In genomic region chr16:95674452-95674921, GRCm38 (mm10) we compare ENCODE assay signal across 8 mouse cellular contexts. TPM values are rescaled to one million over a fixed set of nuclear protein-coding genes. Genes with fewer than 3 reads are reported as not detected.
DNase-seq lines count a peak whose midpoint lies in the region; ATAC-seq and TF ChIP-seq lines count a peak whose summit lies in the region.

No protein-coding gene starts in this region.

- no peaks in the 10 kb centered on the region for H3K36me3 ChIP-seq in hindbrain, postnatal 0 days (ENCODE audit: insufficient read depth, low read length)
- H3K36me3 ChIP-seq in hindbrain, embryonic 12.5 days: no peaks in the 10 kb centered on the region
- no peaks in the 10 kb centered on the region for H3K36me3 ChIP-seq in heart, embryonic 14.5 days (ENCODE audit: control insufficient read depth, insufficient read depth, low read length)
- no peaks in the 10 kb centered on the region for H3K36me3 ChIP-seq in liver, embryonic 15.5 days (replicated peaks)
- H3K36me3 ChIP-seq in stomach, postnatal 0 days (ENCODE audit: control insufficient read depth, insufficient read depth, low read length): no peaks in the 10 kb centered on the region

- ATAC-seq in hindbrain, postnatal 0 days: no peak
- ATAC-seq in hindbrain, embryonic 12.5 days (ENCODE audit: low FRiP score): no peak
- no peak for ATAC-seq in heart, embryonic 14.5 days (ENCODE audit: insufficient number of reproducible peaks, insufficient read depth, low FRiP score, low read depth)
- peak; percentile 58; the same call in 1 of the 2 replicates for ATAC-seq in liver, embryonic 15.5 days (ENCODE audit: insufficient read depth)
- peak; percentile 86 for ATAC-seq in stomach, postnatal 0 days (ENCODE audit: low FRiP score, low TSS enrichment)

- no peaks in the 10 kb centered on the region for H3K9me3 ChIP-seq in hindbrain, postnatal 0 days (ENCODE audit: low read length)
- H3K9me3 ChIP-seq in hindbrain, embryonic 12.5 days (replicated peaks): no peaks in the 10 kb centered on the region
- no peaks in the 10 kb centered on the region for H3K9me3 ChIP-seq in heart, embryonic 14.5 days (ENCODE audit: control insufficient read depth, low read length)
- H3K9me3 ChIP-seq in liver, embryonic 15.5 days (replicated peaks): no peaks in the 10 kb centered on the region
- H3K9me3 ChIP-seq in stomach, postnatal 0 days (ENCODE audit: control insufficient read depth, low read length): no peaks in the 10 kb centered on the region

- 53% methylated on average over 5 of the region's 5 CpGs for WGBS in hindbrain, postnatal 0 days
- 52% methylated on average over 5 of the region's 5 CpGs for WGBS in hindbrain, embryonic 12.5 days
- WGBS in heart, embryonic 14.5 days: 49% methylated on average over 5 of the region's 5 CpGs
- WGBS in liver, embryonic 15.5 days (ENCODE audit: insufficient replicate concordance): 32% methylated on average over 5 of the region's 5 CpGs
- WGBS in stomach, postnatal 0 days: 26% methylated on average over 5 of the region's 5 CpGs

- TF ChIP-seq EP300 in stomach, postnatal 0 days (optimal IDR thresholded peaks at IDR 0.05): no peak

- no peak overlapping the region for H3K9ac ChIP-seq in hindbrain, postnatal 0 days (replicated peaks; ENCODE audit: low read length)
- H3K9ac ChIP-seq in hindbrain, embryonic 12.5 days: no peak overlapping the region
- H3K9ac ChIP-seq in heart, embryonic 14.5 days (ENCODE audit: low read length): no peak overlapping the region; the same call in 1 of the 2 replicates
- no peak overlapping the region for H3K9ac ChIP-seq in liver, embryonic 15.5 days
- peak overlapping the region; percentile 53; the same call in 1 of the 2 replicates for H3K9ac ChIP-seq in stomach, postnatal 0 days (ENCODE audit: low read length)

- H3K4me3 ChIP-seq in hindbrain, postnatal 0 days (ENCODE audit: low read length): no peak overlapping the region
- no peak overlapping the region for H3K4me3 ChIP-seq in hindbrain, embryonic 12.5 days
- peak overlapping the region in 1 of 2 experiments; percentile 17; a peak in 1 of 4 replicates for H3K4me3 ChIP-seq in heart, embryonic 14.5 days (ENCODE audit: control insufficient read depth in 1 of 2, insufficient read depth in 1 of 2, low read depth in 1 of 2, low read length in 2 of 2)
- no peak overlapping the region for H3K4me3 ChIP-seq in liver, embryonic 15.5 days (replicated peaks)
- peak overlapping the region; percentile 13; the same call in 1 of the 2 replicates for H3K4me3 ChIP-seq in stomach, postnatal 0 days (ENCODE audit: low read depth, low read length)

- DNase-seq in hindbrain, postnatal 0 days (ENCODE audit: low spot score): no peak
- peak; percentile 77 for DNase-seq in stomach, postnatal 0 days (ENCODE audit: low spot score)
- no peak for DNase-seq in spleen, adult 12 weeks (ENCODE audit: low spot score)
- no peak for DNase-seq in natural killer cell, adult 2 months (ENCODE audit: low spot score in 2 of 2)
- DNase-seq in spleen, postnatal 10 days (ENCODE audit: low spot score in 2 of 2): no peak

- H3K27ac ChIP-seq in hindbrain, postnatal 0 days: no peak overlapping the region
- H3K27ac ChIP-seq in hindbrain, embryonic 12.5 days: no peak overlapping the region
- no peak overlapping the region for H3K27ac ChIP-seq in heart, embryonic 14.5 days (replicated peaks in 1 of 2; ENCODE audit: control insufficient read depth in 1 of 2, insufficient read depth in 1 of 2, low read depth in 2 of 2, low read length in 2 of 2)
- no peak overlapping the region for H3K27ac ChIP-seq in liver, embryonic 15.5 days (replicated peaks)
- peak overlapping the region; percentile 94 for H3K27ac ChIP-seq in stomach, postnatal 0 days (replicated peaks)

- H3K4me2 ChIP-seq in hindbrain, postnatal 0 days (ENCODE audit: low read depth, low read length): 0 out of 2 replicates have a peak overlapping the region, but pooled peaks have one; percentile 10
- H3K4me2 ChIP-seq in hindbrain, embryonic 12.5 days (replicated peaks): no peak overlapping the region
- H3K4me2 ChIP-seq in heart, embryonic 14.5 days (ENCODE audit: low read length): peak overlapping the region; percentile 36; the same call in 1 of the 2 replicates
- H3K4me2 ChIP-seq in liver, embryonic 15.5 days: peak overlapping the region; percentile 31
- peak overlapping the region; percentile 47 for H3K4me2 ChIP-seq in stomach, postnatal 0 days (replicated peaks; ENCODE audit: low read depth)

- H3K4me1 ChIP-seq in hindbrain, postnatal 0 days (ENCODE audit: insufficient read depth, low read length): no peaks in the 10 kb centered on the region
- no peaks in the 10 kb centered on the region for H3K4me1 ChIP-seq in hindbrain, embryonic 12.5 days
- H3K4me1 ChIP-seq in heart, embryonic 14.5 days (ENCODE audit: control insufficient read depth in 2 of 2, insufficient read depth in 2 of 2, low read length in 2 of 2): peaks cover 4 to 5% of the 10 kb centered on the region in 2 experiments; a peak in 2 of 4 replicates
- 0 out of 2 replicates have a peak, but pooled peaks cover 8% of the 10 kb centered on the region for H3K4me1 ChIP-seq in liver, embryonic 15.5 days (replicated peaks)
- peaks cover 4% of the 10 kb centered on the region for H3K4me1 ChIP-seq in stomach, postnatal 0 days (replicated peaks; ENCODE audit: control insufficient read depth, insufficient read depth)

- no peaks in the 10 kb centered on the region for H3K27me3 ChIP-seq in hindbrain, postnatal 0 days (ENCODE audit: insufficient read depth, low read length)
- no peaks in the 10 kb centered on the region for H3K27me3 ChIP-seq in hindbrain, embryonic 12.5 days
- H3K27me3 ChIP-seq in heart, embryonic 14.5 days (ENCODE audit: control insufficient read depth, insufficient read depth, low read length): no peaks in the 10 kb centered on the region
- H3K27me3 ChIP-seq in liver, embryonic 15.5 days: no peaks in the 10 kb centered on the region
- H3K27me3 ChIP-seq in stomach, postnatal 0 days (ENCODE audit: control insufficient read depth, insufficient read depth, low read length): no peaks in the 10 kb centered on the region

- TF ChIP-seq CTCF in hindbrain, postnatal 0 days (IDR thresholded peaks at IDR 0.05; ENCODE audit: low read depth): no peak
- no peak for TF ChIP-seq CTCF in stomach, postnatal 0 days (IDR thresholded peaks at IDR 0.05; ENCODE audit: low read depth)

RNA-seq across cellular contexts. Expression of gene Ets2, which starts 27.4 kb away (rescaled TPM):
- 22.9 and 24.2 TPM in 2 replicates for total RNA-seq in hindbrain, postnatal 0 days (2014; rRNA removed)
- 15.1 and 15.8 TPM in 2 replicates for polyA plus RNA-seq in hindbrain, postnatal 0 days (2015; fragmentation: Nextera tagmentation; extraction: Ambion mirVana)
- 44.6 and 47.9 TPM in 2 replicates for polyA plus RNA-seq in hindbrain, embryonic 12.5 days (2016; fragmentation: Nextera tagmentation; extraction: Ambion mirVana)
- 46.1 and 49.4 TPM in 2 replicates for polyA plus RNA-seq in heart, embryonic 14.5 days (2014; fragmentation: Nextera tagmentation; extraction: Ambion mirVana)
- 11.7 and 13.1 TPM in 2 replicates for polyA plus RNA-seq in liver, embryonic 15.5 days (2015; fragmentation: Nextera tagmentation; extraction: Ambion mirVana)
- 35.1 and 38.1 TPM in 2 replicates for polyA plus RNA-seq in stomach, postnatal 0 days (2015; fragmentation: Nextera tagmentation; extraction: Ambion mirVana)

Comparison
In these comparisons a context has a peak if more than half of its experiments do, and no peak if none do; other contexts are left out.
1. ATAC-seq: peak in liver, embryonic 15.5 days (single experiment) and stomach, postnatal 0 days (single experiment); none in hindbrain, postnatal 0 days (single experiment), hindbrain, embryonic 12.5 days (single experiment) and heart, embryonic 14.5 days (single experiment).